Mouse (Mus musculus) olfactory bulb, adult 2 months (tissue): Measurements from ENCODE around the gene Dapk1.

Experiments used
- CTCF ChIP-seq: fragments of 200-500 bp; IDR thresholded peaks from 2 replicates; pipeline ENCODE4 v1.5.1; 2012; ENCODE audit warnings: low read depth, mild to moderate bottlenecking, low read length, moderate library complexity; ENCODE audit not compliant: insufficient read depth
- POLR2A ChIP-seq: fragments of 200-500 bp; IDR thresholded peaks from 2 replicates; pipeline ENCODE4 v1.6.1; 2012; ENCODE audit warnings: mild to moderate bottlenecking, low read depth, low read length, moderate library complexity; ENCODE audit not compliant: insufficient read depth

DNA sequence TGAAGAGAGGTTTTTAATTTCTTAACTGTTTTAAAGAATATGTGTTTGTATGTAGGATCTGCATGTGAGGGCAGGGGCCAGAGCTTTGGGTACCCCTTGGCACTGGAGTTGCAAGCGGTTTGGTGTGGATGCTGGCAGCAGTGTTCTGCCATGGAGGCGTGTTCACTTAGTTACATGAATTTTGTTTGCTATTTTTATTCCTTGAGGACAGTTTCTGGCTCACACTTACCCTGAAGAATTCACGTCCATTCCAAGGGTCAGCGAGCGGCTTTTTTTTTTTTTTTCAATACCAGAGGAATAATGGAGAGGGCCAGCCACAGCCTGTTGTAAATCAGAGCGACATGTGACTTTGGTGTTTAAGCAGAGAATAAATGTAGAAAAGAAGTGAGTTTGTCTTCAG, 33.9 kb downstream of the Dapk1 start:
- TF ChIP-seq CTCF: no peak
- no peak for TF ChIP-seq POLR2A
